Mouse (Mus musculus): Measurements from ENCODE around the gene Gm21425.
"Not testable (repeated sequence)": the region's sequence is repeated elsewhere in the genome, so short reads cannot be mapped to it uniquely, and the experiment has no call there.

Gene Gm21425

GRCm38 (mm10) chrY:13161668-13162067 is at the start of gene Gm21425:
Gm21425 (plus strand) TSS chrY:13161968.
- DNase-seq (ENCODE audit: low spot score) = not testable (repeated sequence)

GRCm38 (mm10) chrY:13133392-13133791 is 28.4 kb upstream of the Gm21425 start, which contains the start of gene Gm21891:
Gm21891 (minus strand) TSS chrY:13133492.
- not testable (repeated sequence) for DNase-seq (ENCODE audit: low spot score)

All from ovary, adult 18-20 months (tissue).